Mouse (Mus musculus) E14TG2a.4 (cell line): ENCODE results near the gene Ccdc62.

Experiments used
- CTCF ChIP-seq: conservative IDR thresholded peaks from 2 replicates; pipeline ENCODE4 v1.5.1; 2014; ENCODE audit warnings: low read length
- NANOG ChIP-seq: IDR thresholded peaks from 2 replicates; pipeline ENCODE4 v1.6.1; 2014; ENCODE audit warnings: borderline replicate concordance, low read length, mixed read lengths
- POU5F1 ChIP-seq: IDR thresholded peaks from 2 replicates; pipeline ENCODE4 v1.6.1; 2014; ENCODE audit warnings: low read length, borderline replicate concordance

DNA sequence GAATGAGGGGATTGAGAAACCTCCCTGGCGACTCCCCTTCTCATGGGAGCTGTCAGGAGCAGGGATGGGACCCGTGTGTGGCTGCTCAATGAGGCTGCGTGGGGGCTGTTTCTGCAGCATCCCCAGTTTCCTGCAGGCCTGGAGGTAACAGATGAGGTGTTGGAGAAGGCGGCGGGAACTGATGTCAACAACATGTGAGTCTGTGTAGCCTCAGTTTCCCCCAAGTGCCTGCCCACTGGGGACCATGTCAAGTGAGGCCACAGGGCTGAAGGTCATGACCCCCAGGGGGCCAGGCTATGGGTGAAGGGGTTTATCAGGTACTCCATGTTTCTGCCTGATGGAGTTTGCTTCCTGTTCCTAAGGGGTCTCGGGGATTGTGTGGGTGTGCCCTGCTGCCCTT, 60.8 kb downstream of the Ccdc62 start:
- TF ChIP-seq CTCF (no peak), NANOG (no peak), POU5F1 (no peak)
